Mouse (Mus musculus) lung, embryonic 14.5 days (tissue): ENCODE results near the gene Shtn1. TPM values are rescaled to one million over a fixed set of nuclear protein-coding genes. Genes with fewer than 3 reads are reported as not detected.

Experiments
- ATAC-seq: fragments of 200-750 bp; cut with Nextera tagmentation; 2 replicates; pipeline ENCODE4 v1.8.0; 2017; ENCODE audit warnings: mild to moderate bottlenecking, moderate TSS enrichment, moderate library complexity; ENCODE audit not compliant: insufficient read depth
- DNase-seq: peaks from one replicate; pipeline ENCODE4 v3.0.0-alpha.2; 2015
- H3K27ac ChIP-seq: fragments of 300-500 bp; sonication (generic); 2 replicates; pipeline ENCODE4 v1.5.1; 2014; ENCODE audit warnings: low read depth, mild to moderate bottlenecking, moderate library complexity
- H3K27me3 ChIP-seq: fragments of 300-500 bp; sonication (generic); 2 replicates; pipeline ENCODE4 v1.6.1; 2014; ENCODE audit warnings: low read length, control low read depth; ENCODE audit not compliant: insufficient read depth
- H3K36me3 ChIP-seq: fragments of 300-500 bp; sonication (generic); 2 replicates; pipeline ENCODE4 v1.6.1; 2014; ENCODE audit warnings: control low read depth; ENCODE audit not compliant: insufficient read depth
- H3K4me1 ChIP-seq: fragments of 300-500 bp; sonication (generic); 2 replicates; pipeline ENCODE4 v1.6.1; 2014; ENCODE audit warnings: antibody characterized with exemption, control low read depth; ENCODE audit not compliant: insufficient read depth
- H3K4me2 ChIP-seq: fragments of 300-500 bp; sonication (generic); 2 replicates; pipeline ENCODE4 v1.6.1; 2014; ENCODE audit warnings: mild to moderate bottlenecking
- H3K4me3 ChIP-seq: fragments of 300-500 bp; sonication (generic); 2 replicates; pipeline ENCODE4 v1.5.1; 2014; ENCODE audit warnings: low read depth, low read length
- H3K9ac ChIP-seq: fragments of 300-500 bp; sonication (generic); 2 replicates; pipeline ENCODE4 v1.6.1; 2014
- H3K9me3 ChIP-seq: fragments of 300-500 bp; sonication (generic); 2 replicates; pipeline ENCODE4 v1.6.1; 2016; ENCODE audit warnings: low read depth, low read length, control low read depth
- CTCF ChIP-seq: IDR thresholded peaks from 2 replicates; pipeline ENCODE4 v1.5.1; 2016; ENCODE audit warnings: antibody characterized with exemption, low read depth
- WGBS: fragments of 180-500 bp; shearing (Covaris S2); extraction: QIAGEN DNeasy Blood & Tissue Kit; methylation state at CpG from one replicate; pipeline ENCODE4 v1.1.7; 2014; 5-methylcytosine and 5-hydroxymethylcytosine counted together
- polyA plus RNA-seq: library from polyadenylated mRNA; unstranded; fragments of >200 nt; fragmentation: Nextera tagmentation; extraction: Ambion mirVana; gene quantifications from 2 replicates; pipeline ENCODE4 v1.2.1, GENCODE M21; 2014

Shtn1 gene
- polyA plus RNA-seq, 1 experiment from 2014 or later, result 6.6 TPM

DNA sequence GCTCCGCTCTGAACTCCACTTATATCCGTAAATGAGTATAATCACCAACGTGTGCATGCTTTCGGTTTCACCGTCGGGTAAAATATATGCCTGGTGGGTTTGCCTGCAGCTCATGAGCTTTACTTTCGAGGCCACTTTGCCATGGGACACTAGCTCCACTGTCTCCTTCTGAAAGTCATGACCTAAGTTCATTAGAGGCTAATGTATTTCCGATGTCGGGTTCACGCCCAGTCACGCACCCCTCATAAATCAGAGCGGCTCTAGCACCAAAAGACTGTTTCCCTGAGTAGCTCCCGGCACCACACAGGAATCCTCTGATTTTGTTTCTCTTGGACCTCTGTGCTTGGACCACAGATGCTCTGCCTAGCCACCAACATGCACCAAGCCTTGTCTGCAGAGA is 105.1 kb downstream of the Shtn1 start:
- H3K27ac ChIP-seq, result no peak overlapping the region
- no peaks in the 10 kb centered on the region for H3K36me3 ChIP-seq
- ATAC-seq (no peak), DNase-seq (no peak)
- TF ChIP-seq CTCF, result no peak
- H3K9me3 ChIP-seq, result no peaks in the 10 kb centered on the region
- no peak overlapping the region for H3K4me3 ChIP-seq
- no peaks in the 10 kb centered on the region; the same call in 1 of the 2 replicates for H3K27me3 ChIP-seq
- no peak overlapping the region for H3K4me2 ChIP-seq
- 63% methylated on average over 13 of the region's 13 CpGs for WGBS
- no peak overlapping the region for H3K9ac ChIP-seq
- H3K4me1 ChIP-seq, result no peaks in the 10 kb centered on the region

DNA sequence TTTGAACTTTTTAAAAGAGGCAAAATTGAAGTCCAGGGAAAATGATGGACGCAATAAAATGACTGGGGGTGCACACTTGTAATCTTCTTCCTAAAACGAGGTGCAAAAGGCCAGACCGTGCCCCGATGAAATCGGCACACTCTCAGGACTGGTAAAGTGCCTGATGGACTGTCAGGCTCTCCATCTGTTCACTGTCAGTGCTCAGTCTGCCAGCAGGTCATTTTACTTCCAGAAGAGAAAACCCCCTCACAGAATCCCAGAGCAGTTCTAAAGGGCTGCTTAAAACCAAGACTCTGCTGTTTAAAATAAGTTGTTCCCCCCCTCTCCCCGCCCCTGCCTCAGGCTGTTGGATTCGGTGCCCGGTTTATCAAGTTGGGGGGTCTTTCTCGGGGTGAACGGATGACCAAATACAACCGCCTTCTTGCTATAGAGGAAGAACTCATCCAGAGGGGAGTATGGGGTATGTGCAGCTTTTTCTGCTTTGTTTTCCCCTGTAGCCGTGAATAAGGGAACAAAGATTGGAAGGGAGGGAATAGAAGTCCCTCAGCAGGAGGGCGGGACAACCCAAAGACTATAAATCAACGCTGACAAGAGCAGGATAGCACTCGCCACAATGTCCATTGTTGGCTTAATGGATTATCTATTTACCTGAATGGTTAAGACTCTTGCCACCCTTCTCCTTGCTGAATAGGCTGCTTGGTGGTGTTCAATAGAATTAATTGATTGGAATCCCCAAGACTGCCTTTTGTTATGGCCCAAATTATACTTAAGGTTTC is 107.0 kb downstream of the Shtn1 start:
- WGBS, result 17% methylated on average over 15 of the region's 15 CpGs
- ATAC-seq, result no peak
- no peaks in the 10 kb centered on the region for H3K4me1 ChIP-seq
- H3K9me3 ChIP-seq, result no peaks in the 10 kb centered on the region
- DNase-seq, result no peak
- H3K27me3 ChIP-seq, result no peaks in the 10 kb centered on the region; the same call in 1 of the 2 replicates
- no peaks in the 10 kb centered on the region for H3K36me3 ChIP-seq
- H3K4me2 ChIP-seq, result peak overlapping the region; percentile 6; the same call in 1 of the 2 replicates
- H3K4me3 ChIP-seq, result no peak overlapping the region
- no peak for TF ChIP-seq CTCF
- no peak overlapping the region for H3K9ac ChIP-seq
- H3K27ac ChIP-seq, result no peak overlapping the region

DNA sequence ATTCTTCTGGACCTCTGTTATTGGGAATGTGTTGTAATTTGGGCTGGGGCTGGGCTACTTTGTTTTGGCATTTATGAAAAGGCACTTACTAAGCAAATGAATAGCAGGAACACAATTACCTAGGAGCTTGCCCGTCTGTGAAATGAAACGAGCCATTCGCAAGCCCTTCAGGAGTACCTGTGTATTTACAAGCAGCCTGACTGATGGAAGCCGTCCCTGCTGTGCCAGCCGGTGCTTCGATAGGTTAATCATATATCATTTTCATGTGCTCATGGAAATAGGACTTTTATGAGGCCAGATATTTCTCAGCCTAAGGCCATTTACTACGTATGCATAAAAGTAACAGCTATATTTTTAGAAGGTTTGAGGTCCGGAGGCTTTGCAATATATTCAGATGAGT is 112.9 kb downstream of the Shtn1 start:
- H3K27me3 ChIP-seq, result no peaks in the 10 kb centered on the region; the same call in 1 of the 2 replicates
- no peak for DNase-seq
- no peaks in the 10 kb centered on the region for H3K9me3 ChIP-seq
- no peak overlapping the region for H3K4me2 ChIP-seq
- ATAC-seq, result no peak
- no peak overlapping the region for H3K27ac ChIP-seq
- no peak for TF ChIP-seq CTCF
- H3K4me3 ChIP-seq, result no peak overlapping the region
- H3K36me3 ChIP-seq, result no peaks in the 10 kb centered on the region
- H3K4me1 ChIP-seq, result no peaks in the 10 kb centered on the region
- no peak overlapping the region for H3K9ac ChIP-seq
- 69% methylated on average over 8 of the region's 8 CpGs for whole genome bisulfite sequencing

DNA sequence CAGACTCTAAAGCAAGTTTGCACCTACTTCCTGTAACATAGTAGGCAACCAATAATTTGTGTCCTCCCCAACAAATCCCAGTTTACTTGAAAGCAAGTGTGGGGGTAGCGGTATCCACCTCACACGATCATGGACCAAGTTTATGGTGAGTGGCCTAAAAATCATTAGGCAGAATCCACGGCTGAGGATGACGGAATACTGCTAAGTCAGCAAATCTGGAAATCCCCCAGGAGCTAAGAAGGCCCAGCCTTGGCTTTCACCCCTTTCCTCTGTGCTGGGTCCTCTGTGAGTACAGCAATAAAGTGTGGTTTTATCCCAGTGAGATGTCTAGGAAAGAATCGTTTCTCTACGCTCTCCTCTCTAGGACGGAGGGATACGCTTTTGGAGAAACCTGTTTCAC is 121.1 kb downstream of the Shtn1 start:
- no peak for TF ChIP-seq CTCF
- H3K9ac ChIP-seq, result no peak overlapping the region
- DNase-seq (no peak), ATAC-seq (no peak)
- H3K4me2 ChIP-seq, result no peak overlapping the region
- no peaks in the 10 kb centered on the region for H3K36me3 ChIP-seq
- H3K27ac ChIP-seq, result no peak overlapping the region
- 88% methylated on average over 8 of the region's 8 CpGs for WGBS
- H3K9me3 ChIP-seq, result no peaks in the 10 kb centered on the region
- no peak overlapping the region for H3K4me3 ChIP-seq
- H3K27me3 ChIP-seq, result peaks cover 5% of the 10 kb centered on the region; the same call in 1 of the 2 replicates
- no peaks in the 10 kb centered on the region for H3K4me1 ChIP-seq

DNA sequence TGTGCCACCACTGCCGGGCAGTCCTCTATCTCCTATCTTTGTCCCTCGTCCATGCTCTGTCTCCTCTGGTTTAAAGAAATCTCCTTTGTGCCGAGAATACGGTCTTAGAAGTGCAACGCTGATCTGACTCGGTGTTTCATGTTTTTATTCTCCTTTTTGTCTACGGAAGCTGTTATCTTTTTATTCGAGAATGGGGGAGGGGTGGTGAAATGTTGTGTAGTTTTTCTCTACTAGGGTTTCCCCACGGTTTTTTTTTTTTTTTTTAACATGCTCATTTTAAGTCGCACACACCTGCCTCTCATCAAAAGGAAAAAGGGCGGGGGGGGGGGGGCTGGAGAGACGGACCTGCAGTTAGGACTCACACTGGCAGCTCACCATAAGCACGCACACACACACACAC is 123.7 kb downstream of the Shtn1 start:
- Histone ChIP-seq H3K4me3 (no peak overlapping the region), H3K9ac (no peak overlapping the region), H3K9me3 (no peaks in the 10 kb centered on the region), H3K36me3 (no peaks in the 10 kb centered on the region), H3K4me1 (no peaks in the 10 kb centered on the region), H3K4me2 (no peak overlapping the region), H3K27ac (no peak overlapping the region), H3K27me3 (peaks cover 5% of the 10 kb centered on the region; the same call in 1 of the 2 replicates)
- ATAC-seq, result no peak
- no peak for DNase-seq
- TF ChIP-seq CTCF, result no peak
- WGBS, result 63% methylated on average over 12 of the region's 13 CpGs

DNA sequence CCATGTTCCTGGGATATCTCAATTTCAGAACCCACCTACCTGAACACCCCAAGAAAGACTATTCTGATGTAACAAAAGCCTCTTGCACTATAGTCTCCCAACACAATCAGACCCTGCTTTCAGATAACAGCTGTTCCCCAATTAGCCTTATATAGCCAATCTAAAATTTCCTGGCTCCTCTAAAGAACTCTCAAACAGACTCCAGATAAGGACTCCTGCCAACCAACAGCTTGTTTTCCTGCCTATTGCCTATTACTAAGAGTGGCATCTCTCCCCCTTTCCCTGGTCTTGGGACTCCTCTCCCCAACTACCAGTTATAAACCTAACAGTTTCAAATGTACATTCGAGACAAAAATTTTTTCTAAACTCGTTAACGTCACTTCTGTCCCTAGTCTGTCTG is 124.4 kb downstream of the Shtn1 start:
- no peak for ATAC-seq
- WGBS, result 86% methylated on average over 3 of the region's 3 CpGs
- H3K4me1 ChIP-seq, result no peaks in the 10 kb centered on the region

DNA sequence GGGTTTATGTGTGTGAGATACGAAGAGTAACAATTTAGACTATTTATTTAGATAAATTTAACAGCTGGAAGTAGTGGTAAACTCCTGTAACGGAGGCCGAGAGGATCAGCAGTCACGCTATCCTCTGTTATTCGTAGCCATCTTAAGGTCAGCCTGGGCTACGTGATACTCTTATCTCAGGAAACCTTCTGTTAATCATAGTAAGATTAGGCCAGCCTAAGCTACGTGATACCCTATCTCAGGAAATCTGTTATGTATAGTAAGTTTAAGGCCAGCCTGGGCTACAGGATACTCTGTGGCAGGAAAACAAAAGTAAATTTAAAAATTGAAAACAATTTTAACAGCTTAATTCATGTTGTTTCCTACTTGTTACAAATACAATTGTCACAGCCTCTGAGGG is 129.9 kb downstream of the Shtn1 start:
- Histone ChIP-seq H3K27me3 (no peaks in the 10 kb centered on the region), H3K4me3 (no peak overlapping the region), H3K4me2 (no peak overlapping the region), H3K4me1 (peaks cover 7% of the 10 kb centered on the region; the same call in 1 of the 2 replicates), H3K9ac (no peak overlapping the region), H3K9me3 (no peaks in the 10 kb centered on the region), H3K27ac (no peak overlapping the region), H3K36me3 (no peaks in the 10 kb centered on the region)
- no peak for DNase-seq
- no peak for TF ChIP-seq CTCF
- ATAC-seq, result no peak
- 76% methylated on average over 7 of the region's 7 CpGs for WGBS

More for the DNA sequence above, 124.4 kb downstream of the Shtn1 start:
- H3K36me3 ChIP-seq, result no peaks in the 10 kb centered on the region
- no peak overlapping the region for H3K9ac ChIP-seq
- no peak for DNase-seq
- H3K27me3 ChIP-seq, result peaks cover 5% of the 10 kb centered on the region; the same call in 1 of the 2 replicates
- no peak overlapping the region for H3K4me3 ChIP-seq
- H3K9me3 ChIP-seq, result no peaks in the 10 kb centered on the region
- no peak overlapping the region for H3K27ac ChIP-seq
- no peak overlapping the region for H3K4me2 ChIP-seq
- TF ChIP-seq CTCF, result no peak
